Mouse (Mus musculus) CH12F3 (cell line): ENCODE data around the gene Ly6g6d.
"Not testable (repeated sequence)": the region's sequence is repeated elsewhere in the genome, so short reads cannot be mapped to it uniquely, and the experiment has no call there.

Source experiments
- in situ Hi-C: fragments of 300-500 bp; cut with MboI; formaldehyde crosslinking; loops from 2 replicates; pipeline ENCODE4 v1.14.3; 2020; ENCODE audit warnings: low sequenced_read_pairs

Ly6g6d gene

DNA sequence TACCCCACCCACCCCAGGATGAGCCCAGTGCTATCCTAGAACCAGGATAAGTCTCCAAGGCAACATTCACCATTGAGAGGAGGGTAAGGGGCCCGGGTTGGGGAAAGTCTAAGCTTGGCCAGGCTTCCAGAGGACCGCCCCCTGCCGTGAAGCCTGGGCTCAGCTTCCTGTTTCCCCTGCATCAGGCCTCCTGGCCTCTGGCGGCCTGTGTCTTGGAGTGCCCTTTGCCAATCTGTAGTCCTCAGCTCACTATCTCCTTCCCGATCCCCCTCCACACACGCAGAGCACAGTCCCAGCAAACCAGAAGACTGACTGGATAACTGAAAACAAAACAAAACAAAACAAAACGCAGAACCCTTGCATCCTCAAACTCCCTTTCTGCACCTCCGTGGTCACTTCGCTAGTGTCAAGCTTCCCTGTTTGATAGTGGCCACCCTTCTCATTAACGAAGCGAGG is 28.3 kb downstream of the Ly6g6d start, which contains the start of gene Clic1:
Gene Clic1 (plus strand): TSS at position 406 of the 456 bp plus-strand sequence.
- in situ Hi-C loops, result no loop called here

DNA sequence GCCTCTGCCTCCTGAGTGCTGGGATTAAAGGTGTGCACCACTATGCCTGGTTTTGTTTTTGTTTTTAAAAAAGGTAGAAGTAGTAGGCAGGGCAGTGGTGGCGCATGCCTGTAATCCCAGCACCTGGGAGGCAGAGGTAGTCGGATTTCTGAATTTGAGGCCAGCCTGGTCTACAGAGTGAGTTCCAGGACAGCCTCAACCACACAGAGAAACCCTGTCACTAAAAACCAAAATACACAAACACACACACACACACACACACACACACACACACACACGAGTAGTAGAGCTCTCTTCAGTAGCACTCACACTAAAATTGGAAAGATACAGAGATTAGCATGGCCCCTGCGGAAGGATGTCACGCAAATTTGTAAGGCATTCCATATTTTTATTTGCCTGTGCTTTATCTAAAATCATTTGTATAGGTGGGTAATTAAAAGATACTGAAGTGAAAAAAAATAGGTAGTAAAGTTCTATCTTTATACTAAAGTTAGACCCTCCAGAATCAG is 28.9 kb downstream of the Ly6g6d start:
- in situ Hi-C loops, result no loop called here

DNA sequence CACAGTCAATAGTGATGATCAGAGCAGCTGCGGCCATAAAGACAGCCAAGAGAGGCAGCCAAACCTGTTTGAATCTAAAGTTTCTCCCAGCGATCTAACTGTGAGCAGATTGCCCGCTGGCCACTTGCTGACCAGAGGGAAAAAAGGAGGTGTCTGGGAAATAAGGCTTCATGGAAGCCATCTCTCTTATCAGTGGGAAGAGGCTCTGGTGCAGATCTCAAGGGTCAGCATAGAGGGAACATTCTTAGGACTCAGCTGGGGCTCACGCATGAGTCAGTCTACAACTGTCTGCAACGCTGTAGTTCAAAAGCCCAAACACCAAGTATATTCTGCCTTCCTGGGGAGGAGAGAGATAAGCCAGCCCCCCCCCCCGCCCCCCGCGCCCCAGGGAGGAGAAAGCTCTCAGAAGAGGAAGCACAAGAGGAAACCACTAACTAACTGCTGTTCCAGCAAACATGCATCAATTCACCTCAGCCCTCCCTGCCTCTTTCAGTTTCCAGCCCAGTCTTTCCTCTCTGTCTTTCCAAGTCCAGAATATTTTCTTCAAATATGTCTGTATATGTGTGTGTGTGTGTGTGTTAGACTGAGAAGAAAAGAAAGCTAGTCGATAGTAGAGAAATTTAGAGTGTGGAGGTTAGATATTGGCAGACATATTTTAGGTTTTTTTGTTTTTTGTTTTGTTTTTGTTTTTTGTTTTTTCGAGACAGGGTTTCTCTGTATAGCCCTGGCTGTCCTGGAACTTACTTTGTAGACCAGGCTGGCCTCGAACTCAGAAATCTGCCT is 29.5 kb downstream of the Ly6g6d start:
- in situ Hi-C loops, result no loop called here

DNA sequence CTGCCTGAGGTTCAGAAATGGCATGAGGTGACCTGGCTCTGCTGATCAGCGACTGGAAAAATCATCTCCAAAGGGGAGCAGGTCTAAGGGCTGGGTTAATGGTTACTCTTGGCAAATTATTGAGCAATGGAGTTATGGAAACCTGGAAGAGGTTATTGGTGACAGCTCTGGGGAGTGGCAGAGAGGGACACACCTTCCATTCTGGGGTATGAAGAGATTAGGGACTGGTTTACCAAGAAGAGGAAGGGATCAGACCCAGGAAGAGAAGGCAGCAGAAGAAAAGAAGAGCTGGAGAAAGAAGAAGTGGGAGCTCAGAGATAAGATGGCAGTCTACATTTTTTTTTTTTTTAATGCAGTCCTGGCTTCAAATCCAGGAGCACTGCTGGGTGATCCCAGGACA is 30.2 kb downstream of the Ly6g6d start:
- in situ Hi-C loops, result no loop called here

DNA sequence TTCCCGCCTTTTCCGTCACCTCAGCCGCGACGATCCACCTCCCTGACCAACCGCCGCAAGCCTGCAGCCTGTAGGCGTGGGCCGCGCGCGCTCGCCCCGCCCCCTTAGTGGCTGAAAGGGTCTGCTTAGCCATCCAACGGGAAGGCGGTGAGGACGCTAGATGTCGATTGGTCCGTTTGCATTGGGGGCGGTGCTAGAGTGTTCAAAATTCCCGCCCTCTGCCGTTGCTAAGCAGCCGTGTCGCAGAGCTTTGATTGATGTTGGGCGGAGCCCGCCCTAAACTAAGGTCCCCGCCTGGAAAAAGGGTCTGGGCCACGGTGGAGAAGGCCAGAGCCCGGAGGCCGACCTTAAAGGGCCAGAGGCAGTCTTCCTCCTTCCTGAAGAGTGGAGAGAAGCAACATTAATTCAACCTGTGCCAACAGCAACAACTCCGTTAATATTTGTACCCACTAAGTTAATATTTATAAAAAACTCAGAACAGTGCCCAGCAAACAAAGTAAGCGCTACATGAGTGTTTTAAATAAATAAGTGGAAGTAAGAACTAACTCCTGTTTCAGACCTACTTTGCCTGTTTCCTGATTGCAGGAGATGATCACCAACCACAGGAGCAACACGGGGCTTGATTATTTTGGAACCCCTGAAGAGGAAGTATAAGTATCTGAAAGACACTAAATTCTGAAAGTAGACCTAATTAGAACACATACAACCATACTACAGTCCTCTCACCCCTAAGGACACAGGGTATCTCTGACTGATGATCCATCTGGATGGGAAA is 31.0 kb downstream of the Ly6g6d start, which contains the start of gene Msh5:
Gene Msh5 (minus strand): TSS at position 65 of the 775 bp plus-strand sequence.
- in situ Hi-C loops, result no loop called here

DNA sequence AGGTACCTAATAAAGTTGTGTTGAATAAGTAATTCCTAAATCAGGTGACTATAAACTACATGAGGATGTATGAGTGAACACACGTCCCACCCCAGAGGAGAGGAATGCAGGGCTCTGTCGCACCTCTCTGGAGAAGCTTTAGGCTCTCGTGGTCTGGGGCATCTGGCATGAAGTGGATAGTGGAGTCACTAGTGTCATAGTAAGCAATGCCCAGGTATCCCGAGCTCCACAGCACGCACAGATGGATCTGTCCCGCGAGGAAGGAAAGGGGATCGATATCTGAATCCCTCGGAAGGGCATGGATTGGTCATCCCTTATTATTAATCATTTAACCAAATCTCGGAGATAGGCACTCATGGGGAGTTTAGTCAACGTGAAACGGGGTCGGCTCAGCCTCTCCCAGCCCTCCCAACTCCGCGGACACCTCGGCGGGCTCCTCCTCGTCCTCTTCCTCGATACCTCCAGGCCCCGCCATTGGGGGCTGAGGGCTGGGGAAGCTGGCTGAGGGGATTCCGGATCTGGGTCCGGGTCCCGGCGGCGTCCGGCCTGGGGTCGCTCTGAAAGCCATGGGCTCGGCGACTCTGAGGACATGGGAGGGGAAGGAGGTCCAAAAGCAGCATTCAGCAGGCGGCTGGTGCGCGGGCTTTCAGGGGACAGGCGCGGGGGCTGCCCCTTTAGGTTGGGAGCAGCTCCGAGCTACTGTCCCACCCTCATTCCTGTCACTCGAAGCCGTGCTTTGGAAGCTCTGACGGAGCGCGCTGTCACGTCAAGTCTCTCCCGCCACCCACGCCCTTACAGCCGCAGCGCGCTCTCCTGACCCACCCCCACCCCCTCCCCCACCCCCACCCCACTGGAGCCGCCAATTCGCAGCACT is 31.8 kb downstream of the Ly6g6d start:
- in situ Hi-C loops, result no loop called here

DNA sequence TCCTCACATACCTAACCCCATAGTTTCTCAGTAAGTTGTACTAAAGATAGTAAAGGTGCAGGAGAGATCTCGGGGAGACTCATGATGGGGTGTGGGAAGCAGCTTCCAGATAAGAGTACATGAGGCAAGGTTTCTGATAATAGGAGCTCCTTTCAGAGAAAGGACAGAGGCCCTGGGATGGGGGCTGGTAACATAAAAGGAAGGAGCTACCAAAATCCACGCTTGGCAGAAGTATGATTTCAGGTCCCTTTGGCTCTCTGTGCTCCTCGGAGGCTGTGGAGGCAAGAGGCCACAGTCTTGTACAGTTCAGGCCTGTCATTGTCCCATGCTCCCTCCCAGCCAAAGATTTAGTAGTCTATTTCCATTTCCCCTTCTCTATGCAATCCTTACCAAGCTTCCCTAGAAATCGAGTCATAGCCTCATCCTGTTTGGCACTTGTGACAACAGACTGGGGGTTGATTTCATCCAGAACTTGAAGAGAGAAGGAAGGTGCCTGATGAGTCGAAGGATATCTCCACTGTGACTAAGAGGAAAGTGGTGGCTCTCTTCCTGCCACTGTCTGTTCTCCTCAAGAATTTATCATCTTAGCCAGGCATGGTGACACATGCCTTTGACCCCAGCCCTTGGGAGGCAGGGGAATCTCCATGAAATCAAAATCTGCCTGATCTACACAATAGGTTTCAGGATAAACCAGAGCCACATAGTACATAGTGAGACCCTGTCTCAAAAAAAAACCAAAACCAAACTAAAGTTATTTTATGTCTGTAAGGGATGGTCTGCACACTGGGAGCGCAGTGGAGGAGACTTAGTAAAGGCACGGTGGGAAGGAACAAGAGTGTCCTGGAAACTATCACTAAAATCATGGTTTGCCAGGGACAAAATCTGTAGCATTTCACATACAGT is 32.7 kb downstream of the Ly6g6d start:
- in situ Hi-C loops, result no loop called here

DNA sequence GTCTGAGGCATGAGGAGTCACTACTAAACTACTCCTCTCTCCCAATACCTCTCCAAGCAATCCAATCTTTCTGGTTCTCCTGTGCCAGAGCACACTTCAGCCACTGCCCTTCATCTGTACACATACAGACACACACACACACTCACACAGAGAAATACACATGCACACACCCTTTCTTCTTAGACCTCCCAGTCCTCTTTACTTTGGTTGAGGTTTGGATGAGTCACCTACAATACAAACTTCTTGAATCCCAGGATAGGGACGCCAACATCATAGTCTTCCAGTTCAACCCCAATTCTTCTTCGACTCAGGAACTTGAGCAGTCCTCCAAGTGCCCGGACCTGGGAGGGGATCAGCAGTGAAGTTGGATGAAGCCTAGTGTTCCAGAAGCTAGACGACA is 34.1 kb downstream of the Ly6g6d start:
- in situ Hi-C loops, result no loop called here

DNA sequence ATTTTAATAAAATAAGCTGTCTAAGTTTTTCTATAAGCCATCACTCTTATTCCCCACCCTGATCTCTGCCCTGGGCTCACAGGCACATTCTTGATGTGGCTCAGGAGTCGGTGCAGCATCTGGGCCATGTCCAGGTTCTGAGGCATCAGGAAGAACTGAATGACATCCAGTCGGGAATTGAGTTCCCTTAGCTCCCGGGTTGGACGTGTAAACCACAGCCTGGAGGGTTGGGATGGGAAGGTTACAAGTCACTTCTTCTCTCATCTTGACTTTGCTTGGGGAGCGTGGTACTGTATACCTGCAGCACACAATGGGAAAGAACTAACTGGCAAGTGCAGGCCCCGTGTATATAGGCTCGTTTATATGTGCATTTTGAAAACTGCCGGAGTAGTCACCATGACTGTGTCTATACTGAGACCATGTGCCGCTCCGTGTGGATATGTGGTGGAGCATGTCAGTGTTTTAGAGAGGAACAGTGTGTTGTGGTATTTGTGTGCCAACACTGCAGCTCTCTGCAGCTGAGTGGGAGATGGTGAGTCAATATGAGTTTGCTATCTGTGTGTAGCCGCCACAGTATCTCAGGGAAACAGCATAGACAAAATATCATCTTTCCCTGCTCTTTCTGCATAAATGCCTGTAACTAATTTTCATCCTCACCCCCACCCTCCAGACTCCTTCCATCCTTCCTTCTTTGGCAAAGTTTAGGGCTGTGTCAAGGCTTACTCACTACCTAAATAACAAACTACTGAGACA is 38.6 kb downstream of the Ly6g6d start:
- in situ Hi-C loops, result no loop called here

DNA sequence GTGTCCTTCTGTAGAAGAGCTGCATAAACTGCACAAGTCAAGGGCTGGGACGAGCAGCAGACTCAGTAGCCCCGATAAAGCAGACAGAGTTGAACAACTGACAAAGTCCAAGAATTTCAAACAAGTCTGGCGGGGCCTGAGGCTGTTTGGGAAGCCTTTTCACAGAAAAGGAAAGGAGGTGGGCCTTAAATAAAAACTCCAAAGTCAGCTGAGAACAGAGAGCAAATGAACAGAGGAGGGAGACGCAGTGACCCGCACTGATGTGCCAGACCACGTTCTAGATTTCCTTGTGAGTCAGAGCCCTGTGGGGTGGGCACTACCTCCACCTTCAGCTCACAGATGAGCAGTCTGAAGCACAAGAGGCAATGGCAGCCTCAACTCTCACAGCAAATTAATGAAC is 43.0 kb downstream of the Ly6g6d start:
- in situ Hi-C loops, result no loop called here

DNA sequence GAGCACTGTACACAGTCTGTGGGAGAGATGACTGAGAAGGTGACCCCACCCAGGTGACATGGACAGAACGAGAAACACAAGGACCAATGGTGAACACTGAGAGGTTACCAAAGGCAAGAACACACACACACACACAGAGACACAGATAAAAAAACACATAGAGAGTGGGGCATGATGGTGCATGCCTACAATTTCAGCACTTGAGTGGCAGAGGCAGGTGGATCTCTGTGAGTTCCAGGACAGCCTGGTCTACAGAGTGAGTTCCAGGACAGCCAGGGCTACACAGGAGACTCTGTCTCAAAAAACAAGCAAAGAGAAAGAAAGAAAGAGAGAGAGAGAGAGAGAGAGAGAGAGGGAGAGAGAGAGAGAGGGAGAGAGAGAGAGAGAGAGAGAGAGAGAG is 44.2 kb downstream of the Ly6g6d start:
- in situ Hi-C loops, result not testable (repeated sequence)

DNA sequence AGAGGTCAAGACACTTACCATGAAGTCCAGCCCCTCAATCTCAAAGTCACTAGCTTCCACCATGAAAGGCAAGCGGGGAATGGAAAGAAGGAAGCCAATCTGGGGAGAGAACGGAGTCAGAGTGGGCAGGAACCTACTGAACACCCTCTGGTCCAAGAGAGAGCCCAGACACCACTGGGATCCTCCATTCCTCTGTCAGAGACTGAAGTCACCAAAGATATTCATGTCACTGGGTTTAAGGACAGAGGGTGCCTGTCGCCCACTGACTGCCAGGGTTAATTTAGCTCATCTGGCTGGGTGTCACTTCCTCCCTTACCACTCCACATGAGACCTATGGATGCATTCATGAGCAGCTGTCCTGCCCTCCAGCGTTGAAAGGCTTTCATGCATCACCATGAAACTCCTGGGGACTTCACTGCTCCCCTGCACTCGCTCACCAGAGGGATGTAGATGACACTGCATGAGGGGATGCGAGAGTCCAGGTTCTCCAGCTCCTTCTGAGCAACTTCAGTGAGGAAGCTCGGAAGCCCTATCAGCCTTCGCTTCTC is 45.5 kb downstream of the Ly6g6d start:
- in situ Hi-C loops, result no loop called here

DNA sequence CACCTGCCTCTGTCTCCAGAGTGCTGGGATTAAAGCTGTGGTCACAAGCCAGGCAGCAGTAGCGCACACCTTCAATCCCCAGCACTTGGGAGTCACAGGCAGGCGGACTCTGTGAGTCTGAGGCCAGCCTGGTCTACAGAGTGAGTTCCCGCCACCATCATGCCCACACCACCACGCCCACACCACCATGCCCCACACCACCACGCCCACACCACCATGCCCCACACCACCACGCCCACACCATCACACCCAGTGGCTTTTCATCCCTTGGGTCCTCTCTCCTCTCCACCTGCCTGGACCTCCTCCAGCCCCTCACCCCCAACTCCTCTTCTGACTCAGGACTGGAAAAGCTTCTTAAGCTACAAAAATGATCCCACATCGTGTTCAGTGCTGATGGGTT is 46.0 kb downstream of the Ly6g6d start:
- in situ Hi-C loops, result no loop called here

DNA sequence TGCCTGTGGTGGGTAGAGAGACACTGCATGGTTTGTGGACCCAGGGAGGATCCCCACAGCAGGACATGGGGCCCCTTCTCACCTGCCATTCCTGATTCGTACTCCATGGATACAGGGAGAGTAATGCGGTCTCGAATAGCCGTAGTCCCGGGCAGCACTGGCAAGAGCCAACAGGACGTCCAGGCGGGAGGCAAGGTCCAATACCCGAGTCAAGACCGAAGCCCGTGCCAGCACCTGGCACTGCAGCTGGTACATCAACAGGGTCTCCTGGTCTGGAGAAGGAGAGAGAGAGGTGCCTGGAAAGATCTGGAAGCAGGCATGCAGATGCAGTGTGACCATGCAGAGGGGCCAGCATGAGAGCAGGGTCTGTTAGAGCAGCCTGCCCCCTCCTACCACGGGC is 46.6 kb downstream of the Ly6g6d start:
- in situ Hi-C loops, result no loop called here

DNA sequence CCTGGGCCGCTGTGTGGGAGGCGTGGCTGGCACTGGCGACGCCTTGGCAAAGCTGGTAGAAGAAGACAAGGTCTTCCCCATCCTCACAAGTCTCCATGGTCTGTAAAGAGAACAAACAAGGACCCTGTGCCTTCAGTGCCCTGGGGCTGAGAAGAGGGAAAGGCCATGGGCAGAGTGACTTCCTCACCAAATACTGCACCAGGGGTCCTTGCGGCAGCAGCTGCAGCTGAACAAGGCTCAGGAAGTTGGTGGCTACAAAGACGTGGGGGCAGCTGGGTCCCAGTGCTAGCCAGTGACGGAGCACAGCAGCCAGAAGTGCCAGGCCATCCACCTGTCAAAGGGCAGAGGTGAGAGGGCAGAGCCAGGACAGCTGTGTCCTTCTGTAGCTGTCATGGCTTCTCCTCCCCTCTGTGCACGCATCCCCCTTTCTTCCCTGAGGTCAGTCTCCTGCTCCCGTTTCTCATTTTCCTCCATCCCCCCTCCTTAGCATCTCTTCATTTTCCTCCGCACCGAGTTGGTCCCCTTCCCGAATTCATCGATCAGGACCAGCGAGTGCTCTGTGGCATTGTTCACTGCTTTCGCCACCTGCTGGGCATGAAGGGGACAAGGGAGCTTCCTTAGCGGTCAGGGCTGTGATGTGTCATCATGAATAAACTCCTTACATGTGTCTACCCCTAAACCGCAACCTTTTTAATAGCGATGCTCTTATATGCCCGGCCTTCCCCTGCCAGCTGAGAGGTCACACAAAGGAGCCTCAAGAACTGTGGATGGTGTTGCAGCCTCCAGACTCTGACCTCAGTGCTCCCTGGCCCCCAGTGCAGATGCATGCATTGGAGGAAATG is 48.0 kb downstream of the Ly6g6d start:
- in situ Hi-C loops, result no loop called here

DNA sequence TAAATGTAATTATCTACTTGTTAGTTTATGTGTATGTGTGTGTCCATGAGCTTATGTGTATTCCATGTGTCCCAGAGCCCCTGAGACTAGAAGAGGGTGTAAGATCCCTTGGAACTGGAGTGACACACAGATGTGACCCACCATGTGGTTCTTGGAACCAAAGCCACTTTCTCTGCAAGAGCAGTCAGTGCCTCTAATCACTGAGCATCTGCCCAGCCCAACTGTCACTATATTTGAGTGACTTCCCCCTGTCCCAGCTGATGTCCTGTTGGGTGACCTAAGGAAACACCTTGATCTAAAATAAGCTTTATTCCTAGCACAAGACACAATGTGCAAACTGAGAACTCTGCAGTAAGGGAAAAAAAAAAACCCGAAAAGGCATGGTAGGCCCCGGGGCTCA is 49.5 kb downstream of the Ly6g6d start:
- in situ Hi-C loops, result no loop called here

DNA sequence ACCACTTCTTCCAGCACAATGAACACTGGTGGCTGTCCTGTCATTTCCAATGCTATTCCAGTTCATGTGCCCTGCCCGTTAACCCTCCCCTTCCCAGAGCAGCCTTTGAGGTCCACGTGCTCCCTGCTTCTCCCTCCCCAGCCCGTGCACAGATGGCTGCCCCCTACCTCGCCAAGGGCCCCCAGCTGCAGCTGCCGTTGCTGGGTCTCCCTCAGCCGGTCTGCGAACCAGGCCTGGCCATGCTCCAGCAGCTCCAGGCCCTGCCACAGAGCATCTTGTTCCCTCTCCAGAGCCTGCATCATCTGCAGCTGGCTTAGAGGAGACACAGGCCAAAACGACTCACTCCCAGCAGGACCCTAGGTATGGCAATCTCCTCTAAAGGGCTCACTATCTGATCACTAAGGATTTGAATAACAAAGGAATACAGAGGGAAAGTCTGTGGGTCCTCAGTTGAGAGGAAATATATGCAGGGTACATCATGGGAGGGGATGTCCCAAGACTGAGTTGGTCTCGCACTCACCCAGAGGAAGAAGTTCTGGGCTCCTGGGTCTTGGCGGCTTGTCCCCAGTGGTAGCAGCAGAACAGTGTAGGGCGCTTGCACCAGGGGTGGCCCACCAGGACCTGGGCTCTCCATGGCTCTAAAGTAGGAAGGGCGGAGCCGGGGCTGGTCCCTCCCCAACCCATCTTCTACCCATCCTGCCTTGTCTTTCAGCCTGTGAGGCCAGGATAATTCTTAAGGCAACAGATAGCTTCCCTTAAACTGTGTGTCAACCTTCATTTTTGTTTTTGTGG is 50.4 kb downstream of the Ly6g6d start, which contains the start of gene Sapcd1:
Gene Sapcd1 (minus strand): TSS at position 740 of the 792 bp plus-strand sequence.
- in situ Hi-C loops, result no loop called here
